Mouse (Mus musculus): Measurements from ENCODE around the gene Pigu. TPM values are rescaled to one million over a fixed set of nuclear protein-coding genes. Genes with fewer than 3 reads are reported as not detected.

Pigu gene
- total RNA-seq, 2 experiments from 2014 or later = 23.8 to 24.7 TPM

GRCm38 (mm10) chr2:155346670-155347069, 10.6 kb downstream of the Pigu start:
- Histone ChIP-seq H3K4me3 (no peak overlapping the region), H3K27ac (peak overlapping the region; percentile 58; the same call in 1 of the 2 replicates)
- TF ChIP-seq CTCF (IDR thresholded peaks at IDR 0.05) = no peak
- intact Hi-C loops (cut with DNase I) = no loop called here
- no peak for DNase-seq

- H3K4me3 ChIP-seq = no peak overlapping the region
- no peak overlapping the region for H3K27ac ChIP-seq
- intact Hi-C loops (cut with DNase I) = no loop called here
- no peak for DNase-seq
- TF ChIP-seq CTCF (IDR thresholded peaks at IDR 0.05) = no peak
Measured at GRCm38 (mm10) chr2:155340166-155340565, 17.1 kb downstream of the Pigu start.

GRCm38 (mm10) chr2:155336254-155336653, 21.0 kb downstream of the Pigu start:
- TF ChIP-seq CTCF (IDR thresholded peaks at IDR 0.05) = no peak
- no peak for DNase-seq
- H3K27ac ChIP-seq = no peak overlapping the region
- intact Hi-C loops (cut with DNase I) = no loop called here
- H3K4me3 ChIP-seq = no peak overlapping the region

GRCm38 (mm10) chr2:155335231-155335630, 22.0 kb downstream of the Pigu start:
- no peak overlapping the region for H3K4me3 ChIP-seq
- H3K27ac ChIP-seq = no peak overlapping the region
- DNase-seq = no peak
- TF ChIP-seq CTCF (IDR thresholded peaks at IDR 0.05) = no peak
- intact Hi-C loops (cut with DNase I) = no loop called here

GRCm38 (mm10) chr2:155333421-155333820, 23.8 kb downstream of the Pigu start:
- Histone ChIP-seq H3K4me3 (no peak overlapping the region), H3K27ac (no peak overlapping the region)
- DNase-seq = no peak
- intact Hi-C loops (cut with DNase I) = no loop called here
- TF ChIP-seq CTCF (IDR thresholded peaks at IDR 0.05) = no peak

- DNase-seq = no peak
- H3K4me3 ChIP-seq = no peak overlapping the region
- no peak for TF ChIP-seq CTCF (IDR thresholded peaks at IDR 0.05)
- intact Hi-C loops (cut with DNase I) = no loop called here
- H3K27ac ChIP-seq = no peak overlapping the region
Measured at GRCm38 (mm10) chr2:155331351-155331750, 25.9 kb downstream of the Pigu start.

GRCm38 (mm10) chr2:155330811-155331210, 26.4 kb downstream of the Pigu start:
- intact Hi-C loops (cut with DNase I) = no loop called here
- no peak for DNase-seq
- TF ChIP-seq CTCF (IDR thresholded peaks at IDR 0.05) = no peak
- Histone ChIP-seq H3K4me3 (no peak overlapping the region), H3K27ac (peak overlapping the region; percentile 8; the same call in 1 of the 2 replicates)

- no peak overlapping the region for H3K27ac ChIP-seq
- DNase-seq = no peak
- H3K4me3 ChIP-seq = no peak overlapping the region
- TF ChIP-seq CTCF (IDR thresholded peaks at IDR 0.05) = no peak
- intact Hi-C loops (cut with DNase I) = no loop called here
Measured at GRCm38 (mm10) chr2:155329707-155330106, 27.5 kb downstream of the Pigu start.

GRCm38 (mm10) chr2:155328906-155329305, 28.3 kb downstream of the Pigu start:
- no peak for TF ChIP-seq CTCF (IDR thresholded peaks at IDR 0.05)
- Histone ChIP-seq H3K27ac (no peak overlapping the region), H3K4me3 (no peak overlapping the region)
- intact Hi-C loops (cut with DNase I) = no loop called here
- no peak for DNase-seq

GRCm38 (mm10) chr2:155327906-155328305, 29.3 kb downstream of the Pigu start:
- Histone ChIP-seq H3K4me3 (no peak overlapping the region), H3K27ac (no peak overlapping the region)
- no peak for TF ChIP-seq CTCF (IDR thresholded peaks at IDR 0.05)
- no peak for DNase-seq
- intact Hi-C loops (cut with DNase I) = no loop called here

- no peak for DNase-seq
- no peak overlapping the region for H3K4me3 ChIP-seq
- TF ChIP-seq CTCF (IDR thresholded peaks at IDR 0.05) = no peak
- intact Hi-C loops (cut with DNase I) = no loop called here
- H3K27ac ChIP-seq = no peak overlapping the region
Measured at GRCm38 (mm10) chr2:155326001-155326400, 31.2 kb downstream of the Pigu start.

- Histone ChIP-seq H3K27ac (peak overlapping the region; percentile 54), H3K4me3 (no peak overlapping the region)
- no peak for TF ChIP-seq CTCF (IDR thresholded peaks at IDR 0.05)
- peak; percentile 60 for DNase-seq
- intact Hi-C loops (cut with DNase I) = no loop called here
Measured at GRCm38 (mm10) chr2:155320596-155320995, 36.6 kb downstream of the Pigu start.

- no peak for DNase-seq
- TF ChIP-seq CTCF (IDR thresholded peaks at IDR 0.05) = no peak
- no peak overlapping the region for H3K4me3 ChIP-seq
- no peak overlapping the region for H3K27ac ChIP-seq
- intact Hi-C loops (cut with DNase I) = no loop called here
Measured at GRCm38 (mm10) chr2:155318618-155319017, 38.6 kb downstream of the Pigu start.

GRCm38 (mm10) chr2:155313671-155314070, 43.6 kb downstream of the Pigu start:
- intact Hi-C loops (cut with DNase I) = no loop called here
- TF ChIP-seq CTCF (IDR thresholded peaks at IDR 0.05) = no peak
- no peak overlapping the region for H3K4me3 ChIP-seq
- no peak for DNase-seq
- peak overlapping the region; percentile 52; the same call in 1 of the 2 replicates for H3K27ac ChIP-seq
